Mouse (Mus musculus): ENCODE data around the gene Nuak1. TPM values are rescaled to one million over a fixed set of nuclear protein-coding genes. Genes with fewer than 3 reads are reported as not detected.

Nuak1 gene
- polyA plus RNA-seq, 1 experiment: 25.9 TPM

DNA sequence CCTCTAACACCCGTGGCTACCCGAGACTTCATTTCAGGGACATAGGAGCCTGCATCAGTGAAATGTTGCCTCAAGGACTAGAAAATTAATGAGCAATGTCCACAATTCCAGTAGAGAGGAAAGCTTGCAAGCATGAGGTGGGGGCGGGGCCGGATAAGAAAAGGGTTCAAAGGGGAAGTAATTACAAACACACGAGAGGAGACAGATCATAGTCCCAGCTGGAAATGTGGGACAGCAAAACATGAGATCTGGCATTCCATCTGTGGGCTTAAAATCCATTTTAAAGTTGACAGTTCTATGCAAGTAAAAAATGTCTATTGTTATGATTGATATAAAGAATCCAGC, 40.9 kb upstream of the Nuak1 start:
- TF ChIP-seq POLR2A (IDR thresholded peaks at IDR 0.05; ENCODE audit: insufficient read depth, low read length): no peak
- TF ChIP-seq CTCF (IDR thresholded peaks at IDR 0.05; ENCODE audit: low read depth, low read length): no peak
- TF ChIP-seq EP300 (IDR thresholded peaks at IDR 0.05; ENCODE audit: insufficient read depth, low read depth, low read length): no peak
- Histone ChIP-seq H3K4me1 (ENCODE audit: control insufficient read depth, insufficient read depth, low read length) (no peaks in the 10 kb centered on the region), H3K36me3 (ENCODE audit: control insufficient read depth, insufficient read depth, low read length, poor library complexity, severe bottlenecking) (no peaks in the 10 kb centered on the region), H3K27ac (ENCODE audit: insufficient read depth, low read length) (no peak overlapping the region), H3K9ac (ENCODE audit: low read depth, poor library complexity, severe bottlenecking) (no peak overlapping the region), H3K4me3 (ENCODE audit: low read depth, low read length) (no peak overlapping the region), H3K27me3 (ENCODE audit: control insufficient read depth, insufficient read depth, low read length, poor library complexity, severe bottlenecking) (no peaks in the 10 kb centered on the region), H3K9me3 (replicated peaks; ENCODE audit: control insufficient read depth, insufficient read depth, low read length, poor library complexity, severe bottlenecking) (no peaks in the 10 kb centered on the region)

GRCm38 (mm10) chr10:84480667-84481326, 40.4 kb upstream of the Nuak1 start:
- no peaks in the 10 kb centered on the region for H3K27me3 ChIP-seq (ENCODE audit: control insufficient read depth, insufficient read depth, low read length, poor library complexity, severe bottlenecking)
- no peak overlapping the region for H3K27ac ChIP-seq (ENCODE audit: insufficient read depth, low read length)
- no peaks in the 10 kb centered on the region for H3K36me3 ChIP-seq (ENCODE audit: control insufficient read depth, insufficient read depth, low read length, poor library complexity, severe bottlenecking)
- H3K9ac ChIP-seq (ENCODE audit: low read depth, poor library complexity, severe bottlenecking): no peak overlapping the region
- H3K4me1 ChIP-seq (ENCODE audit: control insufficient read depth, insufficient read depth, low read length): no peaks in the 10 kb centered on the region
- H3K4me3 ChIP-seq (ENCODE audit: low read depth, low read length): no peak overlapping the region
- H3K9me3 ChIP-seq (replicated peaks; ENCODE audit: control insufficient read depth, insufficient read depth, low read length, poor library complexity, severe bottlenecking): no peaks in the 10 kb centered on the region
- TF ChIP-seq POLR2A (IDR thresholded peaks at IDR 0.05; ENCODE audit: insufficient read depth, low read length): no peak
- TF ChIP-seq EP300 (IDR thresholded peaks at IDR 0.05; ENCODE audit: insufficient read depth, low read depth, low read length): no peak
- TF ChIP-seq CTCF (IDR thresholded peaks at IDR 0.05; ENCODE audit: low read depth, low read length): no peak

- TF ChIP-seq POLR2A (IDR thresholded peaks at IDR 0.05; ENCODE audit: insufficient read depth, low read length) (no peak), EP300 (IDR thresholded peaks at IDR 0.05; ENCODE audit: insufficient read depth, low read depth, low read length) (no peak), CTCF (IDR thresholded peaks at IDR 0.05; ENCODE audit: low read depth, low read length) (no peak)
- Histone ChIP-seq H3K9ac (ENCODE audit: low read depth, poor library complexity, severe bottlenecking) (no peak overlapping the region), H3K27me3 (ENCODE audit: control insufficient read depth, insufficient read depth, low read length, poor library complexity, severe bottlenecking) (no peaks in the 10 kb centered on the region), H3K36me3 (ENCODE audit: control insufficient read depth, insufficient read depth, low read length, poor library complexity, severe bottlenecking) (no peaks in the 10 kb centered on the region), H3K9me3 (replicated peaks; ENCODE audit: control insufficient read depth, insufficient read depth, low read length, poor library complexity, severe bottlenecking) (no peaks in the 10 kb centered on the region), H3K4me1 (ENCODE audit: control insufficient read depth, insufficient read depth, low read length) (no peaks in the 10 kb centered on the region), H3K27ac (ENCODE audit: insufficient read depth, low read length) (no peak overlapping the region), H3K4me3 (ENCODE audit: low read depth, low read length) (no peak overlapping the region)
These were observed 39.7 kb upstream of the Nuak1 start for GRCm38 (mm10) chr10:84480146-84480545.

DNA sequence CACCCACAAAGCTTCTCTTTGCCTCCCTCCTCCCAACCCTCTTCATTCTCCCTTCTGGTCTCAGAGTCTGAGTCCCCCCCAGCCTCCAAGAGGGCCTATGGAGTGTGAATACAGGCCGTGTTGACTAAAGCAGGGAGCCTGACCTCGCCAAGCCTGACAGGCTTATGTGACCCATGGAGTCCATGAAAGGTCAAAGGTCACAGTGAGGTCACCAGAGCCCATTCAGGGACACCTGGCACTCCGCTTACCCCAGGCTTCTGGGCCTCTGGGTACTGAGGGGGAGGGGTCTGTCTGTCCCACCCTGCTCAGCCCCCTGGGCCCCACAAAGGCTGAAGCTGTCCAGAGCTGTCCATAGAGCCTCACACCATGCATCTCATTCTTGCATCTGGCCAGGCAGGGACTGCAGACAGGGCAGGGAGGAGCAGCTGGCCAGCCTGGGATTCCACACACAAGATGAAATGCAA, 37.2 kb upstream of the Nuak1 start:
- TF ChIP-seq CTCF (IDR thresholded peaks at IDR 0.05; ENCODE audit: low read depth, low read length): no peak
- TF ChIP-seq POLR2A (IDR thresholded peaks at IDR 0.05; ENCODE audit: insufficient read depth, low read length): no peak
- no peak for TF ChIP-seq EP300 (IDR thresholded peaks at IDR 0.05; ENCODE audit: insufficient read depth, low read depth, low read length)
- H3K4me1 ChIP-seq (ENCODE audit: control insufficient read depth, insufficient read depth, low read length): no peaks in the 10 kb centered on the region
- H3K9me3 ChIP-seq (replicated peaks; ENCODE audit: control insufficient read depth, insufficient read depth, low read length, poor library complexity, severe bottlenecking): no peaks in the 10 kb centered on the region
- no peaks in the 10 kb centered on the region for H3K36me3 ChIP-seq (ENCODE audit: control insufficient read depth, insufficient read depth, low read length, poor library complexity, severe bottlenecking)
- H3K27ac ChIP-seq (ENCODE audit: insufficient read depth, low read length): no peak overlapping the region
- no peaks in the 10 kb centered on the region for H3K27me3 ChIP-seq (ENCODE audit: control insufficient read depth, insufficient read depth, low read length, poor library complexity, severe bottlenecking)
- H3K9ac ChIP-seq (ENCODE audit: low read depth, poor library complexity, severe bottlenecking): no peak overlapping the region
- no peak overlapping the region for H3K4me3 ChIP-seq (ENCODE audit: low read depth, low read length)

GRCm38 (mm10) chr10:84477045-84477612, 36.7 kb upstream of the Nuak1 start:
- H3K4me3 ChIP-seq (ENCODE audit: low read depth, low read length): no peak overlapping the region
- H3K4me1 ChIP-seq (ENCODE audit: control insufficient read depth, insufficient read depth, low read length): no peaks in the 10 kb centered on the region
- H3K9me3 ChIP-seq (replicated peaks; ENCODE audit: control insufficient read depth, insufficient read depth, low read length, poor library complexity, severe bottlenecking): no peaks in the 10 kb centered on the region
- H3K9ac ChIP-seq (ENCODE audit: low read depth, poor library complexity, severe bottlenecking): no peak overlapping the region
- TF ChIP-seq CTCF (IDR thresholded peaks at IDR 0.05; ENCODE audit: low read depth, low read length) (no peak), POLR2A (IDR thresholded peaks at IDR 0.05; ENCODE audit: insufficient read depth, low read length) (no peak), EP300 (IDR thresholded peaks at IDR 0.05; ENCODE audit: insufficient read depth, low read depth, low read length) (no peak)
- no peaks in the 10 kb centered on the region for H3K27me3 ChIP-seq (ENCODE audit: control insufficient read depth, insufficient read depth, low read length, poor library complexity, severe bottlenecking)
- no peaks in the 10 kb centered on the region for H3K36me3 ChIP-seq (ENCODE audit: control insufficient read depth, insufficient read depth, low read length, poor library complexity, severe bottlenecking)
- H3K27ac ChIP-seq (ENCODE audit: insufficient read depth, low read length): no peak overlapping the region

- no peaks in the 10 kb centered on the region for H3K4me1 ChIP-seq (ENCODE audit: control insufficient read depth, insufficient read depth, low read length)
- no peak overlapping the region for H3K27ac ChIP-seq (ENCODE audit: insufficient read depth, low read length)
- no peaks in the 10 kb centered on the region for H3K9me3 ChIP-seq (replicated peaks; ENCODE audit: control insufficient read depth, insufficient read depth, low read length, poor library complexity, severe bottlenecking)
- no peak overlapping the region for H3K4me3 ChIP-seq (ENCODE audit: low read depth, low read length)
- no peaks in the 10 kb centered on the region for H3K27me3 ChIP-seq (ENCODE audit: control insufficient read depth, insufficient read depth, low read length, poor library complexity, severe bottlenecking)
- no peaks in the 10 kb centered on the region for H3K36me3 ChIP-seq (ENCODE audit: control insufficient read depth, insufficient read depth, low read length, poor library complexity, severe bottlenecking)
- TF ChIP-seq CTCF (IDR thresholded peaks at IDR 0.05; ENCODE audit: low read depth, low read length) (no peak), EP300 (IDR thresholded peaks at IDR 0.05; ENCODE audit: insufficient read depth, low read depth, low read length) (no peak), POLR2A (IDR thresholded peaks at IDR 0.05; ENCODE audit: insufficient read depth, low read length) (no peak)
- H3K9ac ChIP-seq (ENCODE audit: low read depth, poor library complexity, severe bottlenecking): no peak overlapping the region
These were observed 27.3 kb upstream of the Nuak1 start for GRCm38 (mm10) chr10:84467555-84468164.

Data from ES-Bruce4 (cell line).